Mouse (Mus musculus) liver, embryonic 16.5 days (tissue): ENCODE measurements around the gene Cnppd1. TPM values are rescaled to one million over a fixed set of nuclear protein-coding genes. Genes with fewer than 3 reads are reported as not detected.

Experiments
- ATAC-seq: fragments of 200-750 bp; cut with Nextera tagmentation; 2 replicates; pipeline ENCODE4 v1.8.0; 2017; ENCODE audit warnings: low read depth, mild to moderate bottlenecking, moderate number of reproducible peaks, moderate library complexity
- H3K27ac ChIP-seq: fragments of 300-500 bp; sonication (generic); 2 replicates; pipeline ENCODE4 v1.5.1; 2014; ENCODE audit warnings: mild to moderate bottlenecking, low read length
- H3K27me3 ChIP-seq: fragments of 300-500 bp; sonication (generic); 2 replicates; pipeline ENCODE4 v1.6.1; 2014; ENCODE audit warnings: low read depth, low read length, mixed read lengths; ENCODE audit not compliant: control insufficient read depth, insufficient read depth
- H3K36me3 ChIP-seq: fragments of 300-500 bp; sonication (generic); 2 replicates; pipeline ENCODE4 v1.6.1; 2014; ENCODE audit warnings: mild to moderate bottlenecking; ENCODE audit not compliant: control insufficient read depth, insufficient read depth
- H3K4me1 ChIP-seq: fragments of 300-500 bp; sonication (generic); 2 replicates; pipeline ENCODE4 v1.6.1; 2014; ENCODE audit warnings: low read depth, low read length, mixed read lengths; ENCODE audit not compliant: control insufficient read depth
- H3K4me2 ChIP-seq: fragments of 300-500 bp; sonication (generic); 2 replicates; pipeline ENCODE4 v1.6.1; 2014; ENCODE audit warnings: low read depth, low read length, mixed read lengths
- H3K4me3 ChIP-seq: fragments of 300-500 bp; sonication (generic); 2 replicates; pipeline ENCODE4 v1.5.1; 2014; ENCODE audit warnings: low read depth, mild to moderate bottlenecking, low read length
- H3K9ac ChIP-seq: fragments of 300-500 bp; sonication (generic); 2 replicates; pipeline ENCODE4 v1.6.1; 2014; ENCODE audit warnings: low read depth, low read length
- H3K9me3 ChIP-seq: fragments of 300-500 bp; sonication (generic); replicated peaks from 2 replicates; pipeline ENCODE4 v1.6.1; 2016; ENCODE audit warnings: low read length; ENCODE audit not compliant: control insufficient read depth
- WGBS: fragments of 180-500 bp; shearing (Covaris S2); extraction: QIAGEN DNeasy Blood & Tissue Kit; methylation state at CpG from one replicate; pipeline ENCODE4 v1.1.7; 2014; ENCODE audit not compliant: insufficient replicate concordance; 5-methylcytosine and 5-hydroxymethylcytosine counted together
- polyA plus RNA-seq: library from polyadenylated mRNA; unstranded; fragments of >200 nt; fragmentation: Nextera tagmentation; extraction: Ambion mirVana; gene quantifications from 2 replicates; pipeline ENCODE4 v1.2.1, GENCODE M21; 2015

Cnppd1 gene
- polyA plus RNA-seq, 1 experiment from 2014 or later = 51.1 TPM

DNA sequence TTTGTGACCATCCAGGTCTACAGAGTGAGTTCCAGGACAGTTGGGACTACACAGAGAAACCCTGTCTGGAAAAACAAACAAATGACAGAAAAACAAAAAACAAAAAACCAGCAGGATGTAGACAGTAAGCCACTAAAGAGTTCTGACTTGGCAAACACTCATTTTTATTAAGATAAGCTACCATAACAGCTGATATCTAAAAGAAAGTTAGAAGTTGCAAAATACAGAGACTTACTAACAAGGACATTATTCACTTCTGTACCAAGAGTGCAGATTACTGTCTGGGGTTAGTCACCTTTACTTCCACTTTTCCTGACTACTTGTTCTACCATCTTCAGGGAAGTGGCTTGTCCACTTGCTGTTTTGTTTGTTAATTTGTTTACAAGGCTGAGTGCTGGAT, 16.5 kb upstream of the Cnppd1 start:
- peak overlapping the region; percentile 84 for H3K27ac ChIP-seq
- no peak overlapping the region for H3K4me3 ChIP-seq
- ATAC-seq = no peak
- H3K9me3 ChIP-seq = no peaks in the 10 kb centered on the region
- no peak overlapping the region for H3K9ac ChIP-seq
- no peak overlapping the region for H3K4me2 ChIP-seq
- peaks cover 23% of the 10 kb centered on the region for H3K4me1 ChIP-seq
- H3K36me3 ChIP-seq = no peaks in the 10 kb centered on the region
- no peaks in the 10 kb centered on the region for H3K27me3 ChIP-seq

DNA sequence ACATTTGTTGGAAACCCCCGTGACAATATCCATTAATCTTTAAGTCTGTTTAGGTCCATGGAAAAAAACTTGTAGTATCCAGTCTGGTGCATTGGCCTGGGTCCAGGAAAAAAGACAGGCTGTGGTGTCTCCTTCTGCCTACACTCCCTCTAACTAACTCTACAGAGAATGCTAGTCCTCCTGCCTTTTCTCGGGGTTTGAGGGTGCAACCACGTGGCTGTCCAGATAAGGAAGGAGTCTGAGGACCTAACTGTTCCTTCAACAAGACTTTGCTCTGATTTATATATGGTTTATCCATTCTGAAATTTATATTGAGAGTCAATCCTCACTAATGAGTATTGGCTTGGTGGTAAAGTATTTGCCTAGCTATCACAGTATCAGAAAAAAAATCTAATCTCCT, 13.3 kb upstream of the Cnppd1 start:
- Histone ChIP-seq H3K4me1 (peaks cover 23% of the 10 kb centered on the region), H3K36me3 (no peaks in the 10 kb centered on the region), H3K27ac (no peak overlapping the region), H3K4me2 (no peak overlapping the region), H3K9ac (no peak overlapping the region), H3K9me3 (no peaks in the 10 kb centered on the region), H3K4me3 (no peak overlapping the region), H3K27me3 (no peaks in the 10 kb centered on the region)
- WGBS = 34% methylated on average over 3 of the region's 3 CpGs
- no peak for ATAC-seq

DNA sequence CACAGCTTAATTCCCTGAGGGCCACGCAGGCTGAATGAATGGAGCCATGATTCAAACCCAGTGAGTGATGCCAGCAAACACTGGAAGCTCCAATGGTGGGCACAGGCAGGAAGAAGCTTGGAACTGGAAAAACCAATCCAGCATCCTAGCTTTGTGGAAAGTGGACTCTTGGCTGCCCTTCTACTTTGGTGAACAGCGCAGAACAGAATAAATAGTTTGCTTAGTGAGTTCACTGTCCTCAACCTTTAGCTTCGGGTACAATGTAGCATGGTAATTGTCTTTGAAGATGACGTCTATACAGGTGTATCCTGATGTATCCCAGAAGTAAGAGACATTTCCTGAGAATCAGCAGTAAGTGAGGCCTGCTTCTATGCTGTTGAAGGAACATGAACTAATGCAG, 6.2 kb upstream of the Cnppd1 start:
- Histone ChIP-seq H3K4me2 (no peak overlapping the region), H3K4me3 (no peak overlapping the region), H3K27ac (no peak overlapping the region), H3K36me3 (peaks cover 49% of the 10 kb centered on the region), H3K9ac (no peak overlapping the region), H3K27me3 (no peaks in the 10 kb centered on the region), H3K9me3 (no peaks in the 10 kb centered on the region), H3K4me1 (peaks cover 41% of the 10 kb centered on the region)
- 78% methylated on average over 4 of the region's 4 CpGs for WGBS
- ATAC-seq = peak; percentile 25; the same call in 1 of the 2 replicates

DNA sequence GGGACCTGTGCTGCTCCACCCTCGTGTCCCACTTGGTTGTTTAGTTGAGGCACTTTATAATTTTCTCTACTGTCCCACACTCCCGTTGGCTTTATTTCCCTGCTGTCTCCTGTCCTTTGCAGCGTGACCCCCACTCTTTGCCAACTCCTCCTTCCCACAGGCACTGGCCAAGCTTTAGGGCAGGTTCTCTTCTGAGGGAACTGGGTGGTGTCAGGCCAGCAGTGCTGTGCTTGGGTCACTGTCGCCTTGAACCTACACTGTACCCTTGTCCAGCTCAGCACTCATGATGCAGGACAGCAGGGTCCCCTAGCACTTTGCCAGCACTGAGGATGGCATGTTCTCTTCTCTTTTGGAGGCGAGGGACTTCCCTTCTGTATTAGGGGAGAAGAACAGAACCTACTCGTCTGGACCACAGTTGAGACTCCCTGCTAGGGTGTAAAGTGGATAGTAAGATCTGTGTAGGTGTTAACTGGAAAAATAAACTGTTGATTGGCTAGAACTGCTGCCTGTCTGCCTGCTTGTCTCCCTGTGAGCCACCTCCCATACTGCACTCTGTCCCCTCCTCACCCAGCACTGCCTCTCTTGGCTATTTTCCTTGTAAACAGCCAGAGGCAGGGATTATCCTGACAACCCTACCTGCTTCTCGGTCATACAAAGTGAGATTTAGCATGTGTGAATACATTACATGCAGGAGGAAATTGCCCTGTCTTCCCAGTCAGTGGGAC, 5.1 kb upstream of the Cnppd1 start:
- H3K27ac ChIP-seq = peak overlapping the region; percentile 28; the same call in 1 of the 2 replicates
- no peak overlapping the region for H3K4me3 ChIP-seq
- WGBS = 78% methylated on average over 7 of the region's 7 CpGs
- no peak overlapping the region for H3K9ac ChIP-seq
- H3K9me3 ChIP-seq = no peaks in the 10 kb centered on the region
- no peak overlapping the region for H3K4me2 ChIP-seq
- H3K4me1 ChIP-seq = peaks cover 43% of the 10 kb centered on the region
- no peaks in the 10 kb centered on the region for H3K27me3 ChIP-seq
- no peak for ATAC-seq
- peaks cover 49% of the 10 kb centered on the region for H3K36me3 ChIP-seq

DNA sequence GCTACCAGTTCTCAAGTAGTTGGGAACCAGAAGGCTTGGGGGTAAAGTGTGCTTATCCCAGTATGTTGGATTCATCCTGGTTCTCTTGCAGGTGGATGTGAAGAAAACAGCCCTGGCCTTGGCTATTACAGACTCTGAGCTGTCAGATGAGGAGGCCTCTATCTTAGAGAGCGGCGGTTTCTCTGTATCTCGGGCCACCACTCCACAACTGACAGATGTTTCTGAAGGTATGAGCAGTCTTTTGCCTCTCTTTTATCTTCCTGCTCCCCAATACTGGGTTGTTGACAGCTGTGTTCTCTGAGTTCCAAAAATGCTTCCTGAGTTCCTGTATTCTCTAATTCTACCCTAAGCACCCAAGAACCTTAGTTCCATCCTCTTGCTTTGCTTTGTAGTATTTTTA, 3.1 kb upstream of the Cnppd1 start:
- ATAC-seq = no peak
- Histone ChIP-seq H3K9me3 (no peaks in the 10 kb centered on the region), H3K4me2 (peak overlapping the region; percentile 91), H3K4me3 (peak overlapping the region; percentile 14), H3K27ac (peak overlapping the region; percentile 49), H3K9ac (0 out of 2 replicates have a peak overlapping the region, but pooled peaks have one; percentile 14), H3K4me1 (peaks cover 43% of the 10 kb centered on the region), H3K36me3 (peaks cover 49% of the 10 kb centered on the region), H3K27me3 (no peaks in the 10 kb centered on the region)
- 24% methylated on average over 3 of the region's 3 CpGs for WGBS

DNA sequence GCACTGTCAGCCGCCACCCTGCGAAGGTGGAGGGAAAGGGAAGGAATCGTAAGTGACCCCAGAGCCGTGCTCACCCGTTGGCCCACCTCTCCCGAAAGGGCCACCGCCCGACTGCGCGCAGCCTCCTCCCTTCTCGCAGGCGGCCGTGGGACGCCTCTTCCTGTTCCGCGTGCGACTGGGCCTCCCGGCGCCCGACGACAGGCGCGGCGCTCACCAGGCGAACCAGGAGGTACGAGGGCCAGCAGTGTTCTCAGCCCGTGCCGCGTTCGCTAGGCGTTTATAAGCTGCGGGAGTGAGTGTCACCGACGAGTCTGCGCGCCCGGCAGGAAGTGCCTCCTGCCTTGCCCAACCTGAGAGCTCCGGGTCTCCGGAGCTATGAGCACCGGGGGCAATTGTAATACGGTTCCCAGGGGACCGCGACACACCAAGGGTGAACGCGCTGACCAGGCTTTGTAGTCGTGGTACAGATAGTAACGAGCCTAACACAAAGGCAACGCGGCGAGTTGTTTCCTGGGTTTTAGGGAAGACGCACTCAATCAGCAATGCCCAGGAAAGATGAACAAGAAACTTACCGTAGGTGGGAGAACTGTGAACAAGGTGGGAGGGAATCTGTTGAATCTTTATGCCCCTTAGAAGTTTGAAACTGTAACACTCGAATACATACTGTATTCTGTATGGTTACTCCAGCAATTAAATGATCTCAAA, 873 bp downstream of the Cnppd1 start:
- peak overlapping the region; percentile 96 for H3K4me3 ChIP-seq
- no peaks in the 10 kb centered on the region for H3K27me3 ChIP-seq
- H3K9me3 ChIP-seq = no peaks in the 10 kb centered on the region
- H3K36me3 ChIP-seq = peaks cover 43% of the 10 kb centered on the region
- WGBS = under 1% methylated on average over 53 of the region's 53 CpGs
- peak overlapping the region; percentile 91 for H3K4me2 ChIP-seq
- H3K4me1 ChIP-seq = peaks cover 68% of the 10 kb centered on the region
- peak; percentile 54 for ATAC-seq
- peak overlapping the region; percentile 100 for H3K27ac ChIP-seq
- peak overlapping the region; percentile 99 for H3K9ac ChIP-seq

DNA sequence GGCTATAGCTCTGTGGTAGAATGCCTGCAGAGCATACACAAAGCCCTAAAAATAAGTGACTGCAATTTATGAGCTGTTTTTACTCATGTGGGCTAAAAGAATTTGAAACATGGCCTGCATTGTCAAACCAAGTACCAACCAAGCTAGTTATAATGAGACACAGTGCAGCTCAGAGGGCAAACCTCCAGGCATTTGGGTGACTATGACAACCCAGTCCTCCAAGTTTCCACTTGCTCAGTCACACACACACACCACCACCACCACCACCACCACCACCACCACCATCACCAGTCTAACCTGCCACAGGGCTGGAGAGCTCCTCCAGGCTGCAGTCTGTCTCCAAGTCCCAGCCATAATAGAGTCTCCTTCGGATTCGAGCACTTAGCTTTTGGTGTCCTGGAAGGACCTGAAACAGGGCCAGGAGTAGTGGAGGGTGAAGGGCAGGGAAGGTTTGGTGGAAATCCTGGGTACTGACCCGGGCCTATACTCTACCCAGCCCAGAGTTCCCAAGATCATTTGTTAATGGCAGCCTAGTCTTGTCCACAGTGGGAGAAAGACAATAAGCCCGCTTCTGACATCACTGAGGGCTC, 1.8 kb downstream of the Cnppd1 start:
- Histone ChIP-seq H3K36me3 (peaks cover 42% of the 10 kb centered on the region), H3K4me1 (peaks cover 68% of the 10 kb centered on the region), H3K27me3 (no peaks in the 10 kb centered on the region), H3K27ac (peak overlapping the region; percentile 100), H3K4me3 (peak overlapping the region; percentile 96), H3K9me3 (no peaks in the 10 kb centered on the region), H3K4me2 (peak overlapping the region; percentile 91), H3K9ac (peak overlapping the region; percentile 99)
- ATAC-seq = no peak
- 28% methylated on average over 4 of the region's 4 CpGs for WGBS

DNA sequence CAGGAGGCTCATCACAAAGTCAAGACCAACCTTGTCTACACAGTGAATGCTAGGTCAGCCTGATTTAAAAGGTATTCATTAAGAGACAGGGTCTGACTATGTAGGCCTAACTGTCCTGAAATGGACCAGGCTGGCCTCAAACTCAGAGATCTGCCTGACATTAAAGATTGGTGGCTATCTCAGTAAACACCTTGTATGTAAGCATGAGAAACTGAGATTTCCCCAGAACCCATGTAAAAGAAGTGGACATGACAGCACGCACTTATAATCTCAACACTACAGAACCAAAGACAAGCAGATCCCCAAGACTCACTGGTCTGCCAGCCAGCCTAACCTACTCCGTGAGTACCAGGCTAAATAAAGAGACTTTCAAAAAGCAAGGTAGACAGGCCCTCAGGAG, 4.1 kb downstream of the Cnppd1 start:
- peak overlapping the region; percentile 95 for H3K27ac ChIP-seq
- peaks cover 39% of the 10 kb centered on the region for H3K36me3 ChIP-seq
- no peak for ATAC-seq
- peak overlapping the region; percentile 20; the same call in 1 of the 2 replicates for H3K4me3 ChIP-seq
- H3K9me3 ChIP-seq = no peaks in the 10 kb centered on the region
- H3K4me2 ChIP-seq = peak overlapping the region; percentile 64
- peak overlapping the region; percentile 8; the same call in 1 of the 2 replicates for H3K9ac ChIP-seq
- 59% methylated on average over 2 of the region's 2 CpGs for WGBS
- no peaks in the 10 kb centered on the region for H3K27me3 ChIP-seq
- H3K4me1 ChIP-seq = peaks cover 61% of the 10 kb centered on the region

DNA sequence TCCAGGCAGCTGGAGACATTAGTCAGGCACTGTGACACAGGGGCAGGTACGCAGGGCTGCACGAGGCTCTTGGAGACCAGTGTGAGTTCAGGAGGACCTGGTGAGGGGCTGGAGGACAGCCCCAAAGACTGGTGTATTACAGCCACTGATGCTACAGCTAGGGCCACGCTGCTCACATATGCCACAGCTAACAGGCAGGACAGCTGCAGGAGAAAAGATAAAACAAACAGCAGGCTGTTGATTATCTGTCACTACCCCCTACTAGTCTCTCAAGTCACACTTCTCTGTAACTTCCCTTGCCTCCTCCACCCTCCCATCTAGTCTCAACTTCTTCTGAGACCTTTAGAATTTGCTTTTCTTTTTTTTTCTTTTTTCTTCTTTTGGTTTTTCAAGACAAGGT, 5.8 kb downstream of the Cnppd1 start:
- H3K4me1 ChIP-seq = peaks cover 63% of the 10 kb centered on the region
- peak; percentile 87 for ATAC-seq

More for the DNA sequence above, 5.8 kb downstream of the Cnppd1 start:
- Histone ChIP-seq H3K27me3 (no peaks in the 10 kb centered on the region), H3K9me3 (no peaks in the 10 kb centered on the region), H3K36me3 (peaks cover 39% of the 10 kb centered on the region), H3K4me3 (peak overlapping the region; percentile 36), H3K9ac (peak overlapping the region; percentile 64), H3K27ac (peak overlapping the region; percentile 95), H3K4me2 (peak overlapping the region; percentile 64)
- 11% methylated on average over 3 of the region's 3 CpGs for WGBS
